Mouse (Mus musculus) kidney, embryonic 14.5 days (tissue): ENCODE results near the gene Uspl1. TPM values are rescaled to one million over a fixed set of nuclear protein-coding genes. Genes with fewer than 3 reads are reported as not detected.

ENCODE experiments used
- ATAC-seq: fragments of 200-750 bp; cut with Nextera tagmentation; 2 replicates; pipeline ENCODE4 v1.8.0; 2017; ENCODE audit warnings: moderate number of reproducible peaks, mild to moderate bottlenecking, moderate TSS enrichment, moderate library complexity; ENCODE audit not compliant: low FRiP score, low TSS enrichment
- H3K27ac ChIP-seq: fragments of 300-500 bp; sonication (generic); 2 replicates; pipeline ENCODE4 v1.5.1; 2014; ENCODE audit warnings: low read depth, mild to moderate bottlenecking, low read length, moderate library complexity, mixed read lengths
- H3K27me3 ChIP-seq: fragments of 300-500 bp; sonication (generic); 2 replicates; pipeline ENCODE4 v1.6.1; 2014; ENCODE audit warnings: mild to moderate bottlenecking, low read length; ENCODE audit not compliant: control insufficient read depth, insufficient read depth
- H3K36me3 ChIP-seq: fragments of 300-500 bp; sonication (generic); 2 replicates; pipeline ENCODE4 v1.6.1; 2014; ENCODE audit warnings: low read length, mixed read lengths; ENCODE audit not compliant: control insufficient read depth, insufficient read depth
- H3K4me1 ChIP-seq: fragments of 300-500 bp; sonication (generic); 2 replicates; pipeline ENCODE4 v1.6.1; 2014; ENCODE audit warnings: low read length, mixed read lengths; ENCODE audit not compliant: control insufficient read depth, insufficient read depth
- H3K4me2 ChIP-seq: fragments of 300-500 bp; sonication (generic); replicated peaks from 2 replicates; pipeline ENCODE4 v1.6.1; 2014; ENCODE audit warnings: low read depth, mild to moderate bottlenecking, low read length
- H3K4me3 ChIP-seq: fragments of 300-500 bp; sonication (generic); 2 replicates; pipeline ENCODE4 v1.5.1; 2014; ENCODE audit warnings: mild to moderate bottlenecking, low read length
- H3K9ac ChIP-seq: fragments of 300-500 bp; sonication (generic); 2 replicates; pipeline ENCODE4 v1.6.1; 2014; ENCODE audit warnings: low read depth, mild to moderate bottlenecking, low read length, moderate library complexity
- H3K9me3 ChIP-seq: fragments of 300-500 bp; sonication (generic); 2 replicates; pipeline ENCODE4 v1.6.1; 2016; ENCODE audit warnings: low read length; ENCODE audit not compliant: control insufficient read depth
- WGBS: fragments of 180-500 bp; shearing (Covaris S2); extraction: QIAGEN DNeasy Blood & Tissue Kit; methylation state at CpG from one replicate; pipeline ENCODE4 v1.1.7; 2014; 5-methylcytosine and 5-hydroxymethylcytosine counted together
- polyA plus RNA-seq: library from polyadenylated mRNA; unstranded; fragments of >200 nt; fragmentation: Nextera tagmentation; extraction: Ambion mirVana; gene quantifications from 2 replicates; pipeline ENCODE4 v1.2.1, GENCODE M21; 2014

Gene Uspl1
- polyA plus RNA-seq, 1 experiment from 2014 or later: 53.9 TPM

GRCm38 (mm10) chr5:149247047-149247904 lies 63.1 kb downstream of the Uspl1 start:
- H3K36me3 ChIP-seq: no peaks in the 10 kb centered on the region
- H3K4me2 ChIP-seq: no peak overlapping the region
- H3K27ac ChIP-seq: no peak overlapping the region
- H3K4me3 ChIP-seq: no peak overlapping the region
- 0 out of 2 replicates have a peak, but pooled peaks cover 13% of the 10 kb centered on the region for H3K4me1 ChIP-seq
- H3K27me3 ChIP-seq: no peaks in the 10 kb centered on the region
- no peak overlapping the region for H3K9ac ChIP-seq
- 48% methylated on average over 19 of the region's 20 CpGs for WGBS
- ATAC-seq: no peak
- 0 out of 2 replicates have a peak, but pooled peaks cover 2% of the 10 kb centered on the region for H3K9me3 ChIP-seq

GRCm38 (mm10) chr5:149252303-149252702 lies 68.2 kb downstream of the Uspl1 start:
- no peak for ATAC-seq
- Histone ChIP-seq H3K36me3 (no peaks in the 10 kb centered on the region), H3K4me2 (no peak overlapping the region), H3K4me1 (0 out of 2 replicates have a peak, but pooled peaks cover 2% of the 10 kb centered on the region), H3K27ac (no peak overlapping the region), H3K9me3 (no peaks in the 10 kb centered on the region), H3K27me3 (no peaks in the 10 kb centered on the region), H3K9ac (no peak overlapping the region), H3K4me3 (no peak overlapping the region)
- 87% methylated on average over 3 of the region's 3 CpGs for WGBS

GRCm38 (mm10) chr5:149253491-149253890 lies 69.3 kb downstream of the Uspl1 start:
- Histone ChIP-seq H3K4me1 (peaks cover 6% of the 10 kb centered on the region), H3K9me3 (no peaks in the 10 kb centered on the region), H3K27ac (no peak overlapping the region), H3K36me3 (no peaks in the 10 kb centered on the region), H3K27me3 (no peaks in the 10 kb centered on the region), H3K4me2 (no peak overlapping the region), H3K9ac (no peak overlapping the region), H3K4me3 (no peak overlapping the region)
- 63% methylated on average over 2 of the region's 2 CpGs for WGBS
- no peak for ATAC-seq

GRCm38 (mm10) chr5:149255522-149255921 lies 71.4 kb downstream of the Uspl1 start:
- WGBS: 89% methylated on average over 2 of the region's 2 CpGs
- Histone ChIP-seq H3K9me3 (no peaks in the 10 kb centered on the region), H3K27ac (no peak overlapping the region; the same call in 1 of the 2 replicates), H3K9ac (no peak overlapping the region), H3K4me1 (peaks cover 12% of the 10 kb centered on the region), H3K4me2 (no peak overlapping the region), H3K4me3 (no peak overlapping the region), H3K27me3 (no peaks in the 10 kb centered on the region), H3K36me3 (no peaks in the 10 kb centered on the region)
- ATAC-seq: no peak

GRCm38 (mm10) chr5:149257518-149258281 lies 73.5 kb downstream of the Uspl1 start:
- Histone ChIP-seq H3K27ac (no peak overlapping the region), H3K4me3 (no peak overlapping the region), H3K9ac (no peak overlapping the region), H3K27me3 (no peaks in the 10 kb centered on the region), H3K4me1 (peaks cover 12% of the 10 kb centered on the region), H3K4me2 (no peak overlapping the region), H3K36me3 (no peaks in the 10 kb centered on the region), H3K9me3 (no peaks in the 10 kb centered on the region)
- 40% methylated on average over 14 of the region's 14 CpGs for WGBS
- peak; percentile 32; the same call in 1 of the 2 replicates for ATAC-seq

GRCm38 (mm10) chr5:149259093-149259492 lies 74.9 kb downstream of the Uspl1 start:
- H3K4me3 ChIP-seq: no peak overlapping the region; the same call in 1 of the 2 replicates
- 18% methylated on average over 16 of the region's 16 CpGs for WGBS
- no peaks in the 10 kb centered on the region for H3K27me3 ChIP-seq
- no peaks in the 10 kb centered on the region for H3K9me3 ChIP-seq
- ATAC-seq: peak; percentile 61; the same call in 1 of the 2 replicates
- no peak overlapping the region; the same call in 1 of the 2 replicates for H3K9ac ChIP-seq
- peak overlapping the region; percentile 31 for H3K4me2 ChIP-seq
- H3K4me1 ChIP-seq: peaks cover 12% of the 10 kb centered on the region
- H3K36me3 ChIP-seq: no peaks in the 10 kb centered on the region
- no peak overlapping the region for H3K27ac ChIP-seq

GRCm38 (mm10) chr5:149261449-149261848 lies 77.3 kb downstream of the Uspl1 start:
- Histone ChIP-seq H3K9me3 (no peaks in the 10 kb centered on the region), H3K9ac (no peak overlapping the region), H3K4me3 (no peak overlapping the region), H3K27ac (no peak overlapping the region), H3K4me2 (no peak overlapping the region), H3K36me3 (no peaks in the 10 kb centered on the region), H3K27me3 (no peaks in the 10 kb centered on the region), H3K4me1 (peaks cover 12% of the 10 kb centered on the region)
- WGBS: 75% methylated on average over 7 of the region's 7 CpGs
- ATAC-seq: no peak

GRCm38 (mm10) chr5:149261866-149262265 lies 77.7 kb downstream of the Uspl1 start:
- 66% methylated on average over 6 of the region's 6 CpGs for WGBS
- Histone ChIP-seq H3K9me3 (no peaks in the 10 kb centered on the region), H3K9ac (no peak overlapping the region), H3K36me3 (no peaks in the 10 kb centered on the region), H3K4me1 (peaks cover 12% of the 10 kb centered on the region), H3K27ac (no peak overlapping the region), H3K27me3 (no peaks in the 10 kb centered on the region), H3K4me2 (no peak overlapping the region), H3K4me3 (no peak overlapping the region)
- no peak for ATAC-seq

GRCm38 (mm10) chr5:149264405-149264804 lies 80.3 kb downstream of the Uspl1 start, which contains the start of gene Alox5ap:
TSS of gene Alox5ap (plus strand) at chr5:149264767.
- no peak for ATAC-seq

More at GRCm38 (mm10) chr5:149264405-149264804, 80.3 kb downstream of the Uspl1 start, which contains the start of gene Alox5ap:
- 47% methylated on average over 4 of the region's 4 CpGs for WGBS
- H3K36me3 ChIP-seq: no peaks in the 10 kb centered on the region
- no peak within 1 kb of the TSS for H3K4me2 ChIP-seq
- H3K27ac ChIP-seq: no peak within 1 kb of the TSS
- no peaks in the 10 kb centered on the region for H3K27me3 ChIP-seq
- no peak within 1 kb of the TSS for H3K4me3 ChIP-seq
- no peak within 1 kb of the TSS for H3K9ac ChIP-seq
- no peaks in the 10 kb centered on the region for H3K9me3 ChIP-seq
- H3K4me1 ChIP-seq: no peaks in the 10 kb centered on the region
